Mouse (Mus musculus) right cerebral cortex, postnatal 14 days (tissue): ENCODE measurements at regions not wholly inside any gene's neighbourhood (a gene's known extent, or its start where the extent isn't known, plus 50 kb on each side); places are given as distances from the start of the nearest gene placed in this dataset.

Source experiments
- DNase-seq: peaks from one replicate; pipeline ENCODE4 v3.0.0; 2022

DNA sequence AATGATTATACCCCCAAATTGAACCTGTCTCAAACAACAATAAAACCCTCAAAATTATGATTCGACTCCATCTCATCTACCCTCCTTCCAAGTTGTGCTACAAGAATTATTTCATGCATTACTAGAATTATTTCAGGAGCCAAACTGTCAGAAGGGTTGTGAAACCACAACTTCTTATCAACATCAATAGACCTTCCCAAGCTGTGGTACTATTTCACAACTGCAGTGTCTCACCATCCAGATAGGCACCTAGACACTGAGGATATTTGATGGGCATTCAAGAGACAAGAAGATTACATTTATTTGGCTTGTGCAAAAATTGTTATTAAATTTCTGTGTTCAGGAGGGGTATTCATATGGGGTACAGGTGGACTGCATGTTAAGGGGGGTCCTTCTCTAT is 567.0 kb downstream of the Adgrl2 start:
- no peak for DNase-seq

DNA sequence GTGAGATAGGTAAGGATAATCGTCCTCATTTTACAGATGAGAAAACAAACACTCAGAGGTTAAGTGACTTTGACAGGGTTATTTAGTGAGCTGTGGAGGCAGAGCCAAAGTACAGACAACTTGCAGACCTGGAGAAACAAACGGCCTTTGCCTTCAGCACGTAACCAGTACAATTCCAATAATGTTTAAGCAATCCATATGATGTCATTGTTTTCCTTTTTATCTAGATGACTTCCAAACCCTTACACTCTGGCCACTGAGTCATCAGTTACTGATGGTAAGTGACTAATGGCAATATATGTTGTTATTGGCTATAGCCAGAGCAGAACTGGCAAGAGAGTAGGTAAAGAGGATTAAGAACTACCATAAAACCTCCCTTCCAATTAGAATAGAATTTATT is 567.6 kb downstream of the Adgrl2 start:
- DNase-seq, result no peak

DNA sequence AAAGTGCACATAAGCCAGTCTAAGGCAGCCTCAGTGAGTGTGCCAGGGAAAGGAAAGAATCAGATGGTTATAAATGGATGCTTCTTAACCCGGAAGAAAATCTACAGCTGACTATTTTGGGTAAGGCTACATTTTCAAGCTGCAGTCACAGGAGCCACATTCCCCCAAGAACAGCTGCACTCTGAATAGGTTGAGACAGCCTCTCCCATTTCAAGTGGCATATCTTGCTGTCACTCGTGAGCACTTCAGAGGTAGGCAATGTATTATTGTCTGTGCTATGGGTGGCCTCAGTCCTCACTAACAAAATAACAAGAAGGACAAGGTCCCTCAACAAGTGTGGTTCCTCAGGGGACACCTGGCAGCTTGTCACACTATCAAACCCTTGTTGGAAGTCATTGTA is 568.1 kb downstream of the Adgrl2 start:
- no peak for DNase-seq

DNA sequence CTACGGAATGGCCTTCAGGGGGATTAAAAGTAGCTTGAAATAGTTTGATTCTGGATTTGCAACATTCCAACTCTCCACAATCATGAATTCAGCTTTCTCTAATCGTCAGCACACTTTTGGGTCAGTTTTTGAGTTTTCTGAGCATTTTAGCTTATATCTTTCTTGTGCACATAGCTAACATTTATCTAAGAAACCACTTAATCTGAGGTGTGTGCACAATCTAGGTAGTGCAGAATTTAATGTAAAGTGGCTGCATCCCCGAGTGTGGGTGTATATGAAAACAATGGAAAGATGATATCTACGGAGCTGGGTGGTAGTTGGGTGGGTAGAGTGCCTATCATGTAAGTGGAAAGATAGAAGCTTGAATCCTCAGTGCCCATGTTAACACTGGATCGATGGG is 570.1 kb downstream of the Adgrl2 start:
- DNase-seq, result no peak

DNA sequence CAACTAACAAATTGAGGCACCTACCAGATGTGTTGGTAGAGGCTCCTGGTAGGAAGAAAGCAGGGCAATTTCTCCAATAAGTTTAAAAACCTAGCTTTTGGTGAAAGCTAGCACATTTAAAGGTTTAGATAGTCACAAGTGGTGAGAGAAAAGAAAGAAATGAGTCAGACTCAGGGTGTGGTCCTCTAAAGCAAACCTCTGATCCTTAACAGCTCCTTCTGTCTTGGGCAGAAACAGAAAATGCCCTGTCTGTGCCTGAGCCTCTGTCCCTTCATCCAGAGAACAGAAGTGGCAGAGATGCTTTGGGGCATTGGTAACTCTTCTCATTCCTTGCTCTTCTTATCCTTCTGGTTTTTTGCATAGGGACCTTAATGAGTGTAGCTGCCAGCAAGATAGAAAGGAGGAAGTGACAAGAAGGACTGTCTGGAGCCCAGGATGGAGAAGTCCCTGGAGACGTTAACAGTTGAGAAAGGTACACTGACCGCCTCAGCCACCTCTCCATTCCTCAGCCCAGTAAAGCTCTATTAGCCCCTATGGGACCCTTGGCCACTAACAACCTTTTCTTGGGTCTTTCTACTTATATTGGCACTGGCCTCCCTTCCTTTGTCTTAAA is 570.8 kb downstream of the Adgrl2 start:
- no peak for DNase-seq

DNA sequence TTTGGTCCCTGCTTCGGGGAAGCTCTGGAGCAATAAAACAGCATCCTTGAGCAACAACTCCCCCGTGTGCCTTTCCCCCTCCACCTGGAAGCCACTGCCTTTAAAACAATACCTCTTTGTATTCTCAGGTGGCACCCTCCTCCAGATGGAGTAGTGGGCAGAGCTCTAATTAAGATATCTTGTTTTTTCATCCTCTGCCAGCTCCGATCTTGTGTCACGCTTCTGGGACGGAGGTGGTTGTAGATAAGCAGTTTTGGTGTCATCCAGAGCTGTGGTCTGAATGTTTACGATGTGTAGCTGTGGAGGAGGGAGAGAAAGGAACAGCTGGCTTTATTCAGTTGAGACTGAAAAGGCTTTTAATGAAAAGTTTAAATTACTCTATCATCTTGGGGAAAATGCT is 572.3 kb downstream of the Adgrl2 start:
- no peak for DNase-seq

DNA sequence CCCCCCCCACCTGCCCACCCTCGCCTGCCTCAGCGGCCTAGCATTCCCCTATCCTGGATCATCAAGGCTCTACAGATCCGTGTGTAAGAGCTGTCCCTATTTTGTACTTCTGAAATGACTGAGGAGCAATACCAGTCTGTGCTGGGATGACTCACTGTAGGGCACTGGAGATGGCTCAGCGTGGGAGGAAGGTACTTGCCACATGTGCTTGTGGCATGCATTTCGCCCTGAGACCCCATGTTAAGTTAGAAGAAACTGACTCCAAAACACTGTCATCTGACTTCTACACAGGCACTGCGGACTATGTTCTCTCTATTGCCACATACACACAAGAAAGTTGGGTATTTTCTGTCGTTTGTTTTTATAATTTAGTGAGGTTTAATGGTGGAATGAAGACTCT is 574.9 kb downstream of the Adgrl2 start:
- no peak for DNase-seq

DNA sequence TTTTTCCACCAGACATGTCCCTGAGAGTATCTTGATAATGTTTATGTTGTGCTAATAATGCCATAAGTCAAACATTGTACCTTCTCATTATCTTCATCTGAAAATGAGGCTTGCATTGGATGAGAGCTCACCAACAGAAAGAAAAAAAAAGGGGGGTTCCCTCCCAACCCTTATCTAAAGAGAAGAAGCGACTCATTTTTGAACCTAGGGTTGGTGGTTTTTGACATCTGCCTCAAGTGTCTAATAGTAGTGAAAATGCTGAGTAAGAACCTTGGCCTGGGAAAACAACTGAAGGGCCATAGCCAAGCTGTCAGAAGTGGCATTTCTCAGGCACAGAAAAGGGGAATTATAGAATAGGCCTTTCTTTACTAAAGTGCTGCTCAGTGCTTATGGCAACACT is 577.3 kb downstream of the Adgrl2 start:
- DNase-seq, result no peak

DNA sequence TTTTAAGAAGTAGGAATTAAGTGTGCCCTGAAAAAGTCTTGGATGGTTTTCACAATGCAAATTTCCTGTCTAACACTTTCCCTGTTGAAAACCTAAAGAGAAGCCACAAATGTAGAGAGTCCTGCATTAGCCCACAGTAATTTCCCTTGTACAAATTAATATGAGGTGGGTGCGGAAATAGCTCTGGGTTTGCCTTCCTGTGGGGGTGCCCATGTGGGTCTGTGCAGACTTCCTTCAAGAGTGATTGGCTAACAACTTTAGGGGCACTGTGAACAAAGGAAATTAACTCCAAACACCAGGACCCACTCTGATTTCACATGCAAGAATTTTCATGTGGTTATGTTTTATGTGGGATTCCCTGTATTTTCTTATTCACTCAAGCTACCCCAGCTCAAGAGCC is 578.2 kb downstream of the Adgrl2 start:
- DNase-seq, result no peak

DNA sequence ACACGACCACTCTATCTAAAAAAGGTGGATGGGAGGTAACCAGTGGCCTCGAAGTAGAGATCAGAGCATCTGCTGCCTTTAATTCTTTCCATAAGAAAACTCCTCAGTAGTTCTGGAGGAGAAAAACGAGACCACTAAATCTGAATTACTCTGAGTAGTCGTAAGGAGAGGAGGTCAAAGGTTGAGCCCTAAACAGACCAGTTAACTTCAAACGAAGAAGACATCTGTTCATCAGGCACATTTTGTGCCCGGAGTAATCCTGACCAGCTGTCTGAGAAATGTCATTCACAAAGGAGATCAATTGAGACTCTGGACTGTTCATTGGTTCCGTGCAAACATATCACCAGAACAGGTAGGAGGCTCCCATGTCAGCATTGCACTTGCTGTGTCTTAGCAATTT is 592.0 kb downstream of the Adgrl2 start:
- DNase-seq, result no peak

DNA sequence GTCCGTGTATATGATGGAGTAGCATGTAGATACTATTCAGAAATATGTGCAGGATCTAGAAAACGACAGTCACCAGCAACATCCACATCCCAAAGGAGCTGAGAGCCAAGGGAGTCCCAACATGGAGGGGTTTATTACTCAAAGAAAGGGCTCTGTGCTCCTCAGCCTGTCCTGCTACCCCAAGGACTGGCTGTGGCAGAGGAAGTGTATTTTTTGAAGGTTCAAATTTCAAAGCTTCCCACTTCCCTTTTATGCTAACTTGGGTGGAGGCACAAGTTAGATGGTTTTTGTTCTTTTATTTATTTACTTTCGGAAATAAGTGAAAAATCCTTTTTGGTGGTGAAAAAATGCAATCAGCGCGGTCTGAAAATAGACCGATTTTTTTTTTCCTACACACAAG is 602.8 kb downstream of the Adgrl2 start:
- no peak for DNase-seq

DNA sequence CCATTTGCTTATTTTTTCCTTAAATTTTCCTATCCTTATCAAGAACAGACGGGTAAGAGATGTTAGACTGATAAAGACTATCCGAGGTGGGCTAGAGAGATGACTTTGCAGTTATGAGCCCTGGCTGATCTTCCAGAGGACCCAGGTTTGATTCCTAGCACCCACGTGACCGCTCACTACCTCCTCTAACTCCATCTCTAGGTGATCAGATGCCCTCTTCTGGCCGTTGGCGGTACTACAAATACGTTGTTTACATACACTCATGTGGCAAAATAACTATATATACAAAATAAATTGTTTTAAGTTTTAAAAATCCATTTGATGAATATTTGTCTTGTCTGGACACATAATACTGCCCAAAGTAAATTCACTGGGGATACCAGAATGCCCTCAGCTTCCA is 604.6 kb downstream of the Adgrl2 start:
- DNase-seq, result peak; percentile 7

DNA sequence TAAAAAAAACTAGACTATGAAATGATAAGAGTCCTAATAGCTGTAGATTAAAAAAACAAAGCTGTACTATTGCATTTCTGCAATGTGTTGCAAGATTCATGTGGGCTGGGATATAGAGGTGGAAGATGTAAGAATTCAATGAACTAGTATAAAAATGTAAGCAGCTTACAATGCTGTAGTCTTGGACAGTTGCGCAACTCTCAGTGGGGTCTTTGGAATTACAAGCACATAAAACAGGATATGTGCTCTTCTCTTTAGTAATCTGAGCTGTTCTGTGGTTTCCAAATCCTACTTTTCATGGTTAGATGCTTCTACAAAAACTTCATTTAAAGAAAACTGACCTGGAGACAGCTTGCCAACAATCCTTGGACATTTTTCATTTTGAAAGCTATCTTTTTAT is 609.3 kb downstream of the Adgrl2 start:
- DNase-seq, result no peak

DNA sequence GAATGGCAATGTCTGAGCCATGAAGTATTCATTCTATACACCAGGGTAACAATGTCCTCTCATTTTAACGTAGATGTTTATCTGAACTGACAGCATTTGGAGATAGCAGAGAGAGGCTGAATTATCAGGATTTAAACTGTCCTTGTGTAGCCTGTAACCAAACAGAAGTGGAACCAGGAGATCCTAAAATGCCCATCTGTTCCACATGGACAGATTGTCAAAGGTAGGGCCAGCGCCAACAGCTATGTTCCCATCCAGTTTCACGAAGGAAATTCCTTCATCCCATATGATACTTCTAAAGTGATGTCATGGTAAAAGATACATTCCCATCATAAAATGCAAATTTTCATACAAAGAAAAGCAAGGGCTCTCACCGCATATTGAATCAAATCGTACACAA is 627.0 kb downstream of the Adgrl2 start:
- no peak for DNase-seq

DNA sequence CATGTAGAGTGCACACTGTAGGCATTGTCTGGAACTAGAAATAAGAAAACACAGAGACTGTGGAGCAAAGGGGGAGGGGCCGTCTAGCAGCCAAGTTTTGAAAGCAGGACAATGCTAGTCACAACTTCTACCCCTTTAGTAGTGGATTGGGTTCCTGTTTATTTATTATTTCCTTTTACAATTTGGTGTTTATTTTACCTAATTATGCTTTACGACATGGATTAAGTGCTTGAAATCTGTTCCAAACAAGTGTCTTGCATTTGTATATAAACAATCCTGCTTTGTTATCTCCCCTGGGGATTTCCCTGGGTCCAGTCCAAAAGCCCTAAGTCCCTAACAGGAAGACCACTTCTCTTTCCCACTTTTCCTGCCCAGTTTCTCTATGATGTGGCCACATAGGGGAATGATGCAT is 627.9 kb downstream of the Adgrl2 start:
- DNase-seq, result no peak

DNA sequence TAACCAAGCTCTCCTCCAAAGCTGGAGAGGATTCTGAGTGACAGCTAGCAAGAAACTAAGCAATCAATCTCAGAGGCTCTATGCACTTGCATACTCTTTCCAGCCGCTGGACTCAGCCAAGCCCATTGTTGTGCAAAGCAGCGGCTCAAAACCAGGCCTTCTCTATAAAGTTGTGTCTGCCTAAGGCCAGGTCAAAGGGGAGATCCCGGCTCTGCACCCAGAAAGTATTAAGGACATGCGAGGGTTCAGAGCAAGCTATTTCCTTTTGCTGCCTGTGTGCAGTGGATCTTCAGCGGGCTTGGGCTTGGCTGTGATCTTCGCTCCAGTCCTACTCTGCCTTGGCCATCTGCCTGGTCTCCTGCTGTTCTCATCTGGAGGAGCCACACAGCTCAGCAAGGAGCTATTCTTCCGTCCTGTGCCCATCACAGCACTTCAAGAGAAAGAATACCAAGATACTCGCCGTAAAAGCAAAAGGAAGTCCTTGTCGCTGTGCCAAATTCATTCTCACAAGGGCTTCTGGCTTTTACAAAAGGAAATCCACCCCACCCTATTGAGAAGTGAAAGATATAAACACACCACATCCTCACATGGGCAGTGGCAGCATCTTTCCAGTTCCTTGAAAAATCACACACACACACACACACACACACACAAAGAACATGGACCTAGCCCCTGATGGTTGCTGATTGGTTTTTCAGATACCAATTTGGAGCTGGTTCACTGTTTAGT is 646.6 kb downstream of the Adgrl2 start:
- DNase-seq, result peak; percentile 41

DNA sequence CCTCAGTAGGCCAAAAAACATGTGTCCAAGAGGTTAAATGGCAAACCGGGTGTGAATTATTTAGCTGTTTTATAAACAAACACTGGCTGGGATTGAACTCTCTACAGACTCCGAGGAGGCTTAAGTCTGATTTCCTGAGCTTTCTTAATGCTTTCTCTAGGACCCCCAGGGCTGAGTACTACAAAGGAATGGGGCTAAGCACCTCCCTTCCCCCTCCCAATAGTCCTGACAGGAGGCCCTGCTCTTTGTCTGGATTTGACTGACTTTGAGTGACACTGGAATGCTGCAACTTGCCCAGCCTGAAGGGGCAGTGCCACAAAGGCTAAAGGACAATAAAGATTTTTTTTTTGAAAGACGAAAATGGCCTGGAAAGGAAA is 647.1 kb downstream of the Adgrl2 start:
- no peak for DNase-seq

DNA sequence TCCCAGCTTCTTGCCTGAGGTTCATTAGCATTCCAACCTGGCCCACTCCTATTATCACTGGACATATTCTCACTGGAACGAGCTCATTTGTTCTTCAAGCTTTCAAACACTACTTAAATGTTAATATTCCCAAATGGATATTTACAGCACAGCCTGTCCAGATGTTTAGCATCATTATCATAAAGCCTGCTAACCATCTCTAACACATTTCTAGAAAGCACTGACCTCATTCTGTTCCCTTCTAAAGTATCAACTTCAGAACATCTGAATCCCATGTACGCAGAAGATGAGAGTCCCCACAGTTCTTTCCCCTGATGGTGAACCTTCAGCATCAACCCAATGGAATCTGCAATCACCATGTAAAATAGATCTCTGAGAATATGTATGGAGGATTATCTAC is 651.1 kb downstream of the Adgrl2 start:
- DNase-seq, result no peak

DNA sequence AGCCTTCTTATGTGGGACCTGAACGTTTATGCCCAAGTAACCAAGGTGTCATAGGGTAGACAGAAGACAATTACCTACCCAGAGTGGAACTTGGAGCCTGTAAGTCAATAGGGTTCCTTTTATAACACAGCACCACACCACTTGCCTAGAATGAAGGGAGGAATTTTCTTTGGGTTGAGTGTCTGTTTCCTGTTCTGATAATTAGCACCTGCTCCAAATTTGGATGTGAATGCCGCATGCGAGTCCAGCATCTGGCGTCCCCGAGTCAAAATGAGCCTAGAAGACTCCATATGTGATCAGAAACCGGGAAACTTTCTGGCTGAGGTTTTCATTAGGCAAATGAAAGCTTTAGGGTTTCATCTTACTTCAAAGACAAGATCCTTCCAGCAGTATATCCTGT is 653.7 kb downstream of the Adgrl2 start:
- DNase-seq, result no peak

DNA sequence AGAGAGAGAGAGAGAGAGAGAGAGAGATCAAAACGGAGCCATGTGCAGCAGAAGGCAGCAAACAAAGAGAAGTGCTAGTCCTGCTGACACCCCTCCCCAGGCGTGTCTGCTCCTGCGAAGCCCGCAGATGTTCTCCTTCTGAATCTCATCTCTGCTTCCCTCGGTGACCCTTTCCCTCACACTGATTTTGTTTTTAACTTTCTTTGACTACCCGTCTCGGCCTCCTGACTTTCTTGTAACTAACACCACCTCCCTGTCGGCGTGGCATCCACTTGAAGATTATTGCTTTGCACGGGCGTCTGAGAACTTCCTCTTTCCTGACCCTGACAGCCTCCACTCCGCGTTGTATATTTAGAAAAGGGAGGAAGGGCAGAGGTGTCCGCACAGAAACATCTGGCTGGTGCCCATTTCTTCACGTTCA is 654.3 kb downstream of the Adgrl2 start:
- no peak for DNase-seq

DNA sequence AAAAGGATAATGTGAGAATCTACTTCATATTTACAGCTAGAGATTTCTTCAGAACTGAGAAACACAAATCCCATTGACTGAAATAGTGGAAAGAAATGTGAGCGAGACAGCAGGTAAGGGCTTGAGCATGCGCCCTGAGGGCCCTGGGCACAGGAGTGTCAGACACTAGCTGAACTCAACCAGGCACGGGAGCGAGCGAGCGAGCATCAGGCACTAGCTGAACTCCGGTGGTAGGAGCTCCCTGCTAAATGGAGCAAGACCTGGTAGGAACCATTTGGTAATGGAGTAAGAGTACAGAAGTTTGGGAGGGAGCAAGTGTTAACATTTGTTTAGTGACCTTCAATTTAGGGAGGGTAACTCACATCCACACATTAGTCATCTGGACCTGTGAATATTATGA is 654.7 kb downstream of the Adgrl2 start:
- no peak for DNase-seq

DNA sequence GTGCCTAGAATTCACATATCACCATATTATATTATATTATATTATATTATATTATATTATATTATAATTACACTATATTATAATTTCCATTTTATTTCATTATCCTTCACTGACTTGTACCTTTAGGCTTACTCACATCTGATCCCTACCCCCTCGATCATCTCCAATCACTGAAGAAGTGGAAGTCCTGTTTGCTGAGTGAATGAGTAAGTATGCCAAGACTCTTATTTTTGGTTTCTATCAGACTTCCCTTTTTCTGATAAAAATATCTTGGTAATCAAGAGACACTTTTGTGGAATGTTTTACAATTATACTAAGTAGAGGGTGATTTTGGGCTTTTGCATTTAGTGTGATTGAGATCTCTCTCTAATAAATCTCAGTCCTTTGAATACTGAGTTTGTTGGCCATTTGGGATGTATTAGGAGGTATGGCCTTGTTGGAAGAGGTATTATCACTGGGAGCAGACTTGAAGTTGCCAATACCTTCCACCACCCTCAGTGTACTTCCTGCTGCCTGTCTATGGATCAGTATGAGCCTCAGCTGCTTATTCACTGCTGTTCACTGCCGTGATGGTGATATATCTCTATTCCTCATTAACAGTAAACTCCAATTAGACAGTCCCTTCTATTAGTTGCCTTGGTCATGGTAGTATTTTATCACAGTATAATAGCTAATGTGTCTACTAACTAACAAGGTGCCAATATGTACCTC is 665.3 kb downstream of the Adgrl2 start:
- no peak for DNase-seq

DNA sequence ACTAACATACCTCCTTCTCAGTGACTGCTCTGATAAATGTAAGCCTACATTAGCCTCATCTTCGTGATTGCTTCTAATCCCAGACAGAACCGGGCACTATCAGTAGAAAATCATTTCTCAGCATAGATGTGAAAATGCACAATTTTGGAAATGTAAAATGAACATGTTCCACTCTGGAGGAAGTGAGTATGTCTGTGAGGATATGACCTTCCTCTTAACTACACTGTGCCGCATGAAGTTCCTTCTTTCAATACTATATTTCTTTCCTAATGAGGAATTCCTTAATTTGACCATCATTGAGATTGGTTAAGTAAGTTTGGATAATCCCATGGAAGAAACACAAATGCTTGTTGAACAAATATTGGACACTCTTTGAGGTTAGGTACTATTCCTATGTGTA is 668.5 kb downstream of the Adgrl2 start:
- no peak for DNase-seq

DNA sequence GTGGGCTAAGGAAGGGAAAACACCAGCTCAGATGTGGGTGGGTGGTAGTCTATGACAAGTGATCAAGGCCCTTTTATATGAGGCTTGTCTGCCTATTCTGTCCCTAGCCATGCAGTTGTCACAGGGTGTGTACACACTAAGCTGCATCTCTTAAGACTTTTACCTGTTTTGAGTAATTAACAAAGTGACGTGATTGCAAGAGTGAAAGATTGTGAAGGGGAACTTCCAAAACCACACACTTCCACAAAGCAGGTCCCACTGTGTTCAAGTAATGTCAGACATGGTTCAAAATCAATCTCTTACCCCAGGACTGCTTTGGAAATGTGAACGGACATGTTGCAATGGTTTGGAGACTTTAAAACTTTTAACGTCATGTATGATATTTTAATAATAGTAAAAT is 674.2 kb downstream of the Adgrl2 start:
- DNase-seq, result no peak

DNA sequence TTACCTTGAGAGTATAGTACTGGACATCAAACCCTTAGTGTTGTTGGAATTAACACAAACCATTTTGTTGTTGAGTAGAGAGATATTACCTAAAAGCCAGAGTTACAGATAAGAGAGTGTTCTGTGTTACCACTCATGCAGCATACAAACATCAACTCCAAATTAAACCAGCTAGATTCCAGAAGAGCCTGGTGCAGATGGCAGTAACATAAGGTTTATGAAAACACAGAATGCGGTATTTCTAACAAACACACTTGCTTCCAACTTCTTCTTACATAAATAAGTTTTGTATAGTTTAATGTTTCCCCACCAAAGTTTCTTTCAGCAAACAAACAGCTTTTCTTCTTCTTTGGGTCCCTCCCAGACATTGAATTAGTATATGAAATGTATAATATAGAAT is 675.1 kb downstream of the Adgrl2 start:
- no peak for DNase-seq
